Mouse (Mus musculus) liver, adult 2 months (tissue): Measurements from ENCODE around the gene Doc2a.

Source experiments
- CTCF ChIP-seq: fragments of 200-500 bp; IDR thresholded peaks from 2 replicates; pipeline ENCODE4 v1.5.1; 2011; ENCODE audit warnings: low read depth, low read length, control low read depth
- POLR2A ChIP-seq: fragments of 200-500 bp; IDR thresholded peaks from 2 replicates; pipeline ENCODE4 v1.6.1; 2011; ENCODE audit warnings: low read length, control low read depth; ENCODE audit not compliant: insufficient read depth; ENCODE audit errors: extremely low read depth

GRCm38 (mm10) chr7:126869780-126870519 lies 22.7 kb downstream of the Doc2a start:
- TF ChIP-seq POLR2A (no peak), CTCF (no peak)
